Mouse (Mus musculus) right cerebral cortex, postnatal 4 days (tissue): ENCODE data around the gene Slc10a7.
A peak's percentile ranks its signal among the peaks of the same experiment; 100 is the strongest.

ENCODE experiments used
- DNase-seq: peaks from one replicate; pipeline ENCODE4 v3.0.0-alpha.2; 2022

Slc10a7 gene

DNA sequence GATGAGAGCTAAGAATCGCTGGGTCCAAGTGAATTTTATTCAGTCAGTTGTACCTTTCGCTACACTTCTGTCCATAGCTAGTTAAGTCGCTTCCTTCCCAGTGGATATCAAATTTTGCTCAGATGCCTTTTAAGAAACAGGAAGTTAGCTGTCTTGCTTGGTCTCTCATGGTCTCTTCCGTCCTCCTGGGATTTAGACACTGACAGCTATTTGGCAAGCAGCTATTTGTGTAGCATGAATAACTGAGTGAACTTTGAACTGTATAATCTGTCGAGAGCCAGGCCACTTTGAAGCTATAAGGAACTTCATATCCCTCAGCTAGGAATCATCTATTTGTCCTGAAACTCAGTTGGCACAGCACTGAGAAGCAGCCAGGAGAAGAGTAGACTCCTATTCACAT, 117.5 kb downstream of the Slc10a7 start:
- DNase-seq, result no peak

DNA sequence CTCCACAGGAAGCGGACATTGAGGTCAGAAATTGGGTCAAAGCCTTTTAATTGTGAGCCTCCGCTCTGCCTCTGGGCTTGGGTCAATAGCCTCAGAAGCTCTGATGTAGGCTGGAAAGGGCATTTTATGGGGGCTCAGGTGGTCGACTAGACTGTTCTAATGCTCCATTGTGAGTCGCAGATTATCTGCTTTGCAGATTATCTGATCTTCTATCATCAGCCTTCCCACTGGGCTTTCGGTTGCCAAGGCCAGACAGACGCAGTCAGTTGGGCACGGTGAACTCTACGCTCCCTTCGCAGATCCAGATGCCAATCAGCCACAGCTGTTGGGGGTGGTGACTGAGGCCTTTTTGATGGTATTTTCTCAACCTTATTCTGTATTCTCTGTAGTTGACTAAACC, 118.6 kb downstream of the Slc10a7 start:
- no peak for DNase-seq

DNA sequence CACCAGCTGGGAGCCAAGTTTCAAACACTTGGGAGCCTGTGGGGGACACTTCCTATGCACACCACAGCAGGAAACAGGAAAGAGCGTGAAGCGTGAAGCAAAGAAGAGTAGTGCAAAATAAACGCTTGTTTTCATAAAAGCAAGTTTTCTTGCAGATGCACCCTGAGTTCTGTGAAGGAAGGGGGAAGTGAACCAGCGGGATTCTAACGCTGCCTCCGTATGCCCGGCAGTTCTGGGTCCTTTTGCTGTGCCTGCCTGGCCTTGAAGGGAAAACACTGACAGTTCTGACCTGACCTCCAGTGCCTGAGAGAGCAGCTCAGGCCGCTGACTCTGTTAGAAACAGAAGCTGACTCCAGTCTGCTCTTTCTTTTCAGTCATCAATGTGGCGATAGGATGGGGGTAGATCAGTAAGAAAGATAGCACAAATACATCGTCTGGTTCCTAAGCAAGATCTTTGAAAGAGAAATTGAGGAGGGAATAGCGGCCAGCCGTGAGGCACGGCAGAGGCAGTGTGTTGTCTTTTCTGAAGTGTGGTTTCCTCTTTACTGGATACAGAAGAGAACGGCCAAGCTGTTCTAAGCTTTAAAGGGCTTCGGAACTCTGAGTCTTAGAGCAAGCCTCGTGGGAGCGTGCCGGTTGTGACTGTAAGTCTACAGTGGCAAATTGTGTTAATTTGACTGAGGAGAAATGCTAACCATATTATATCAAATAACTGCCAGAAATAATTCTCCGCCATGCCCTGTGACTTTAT, 121.4 kb downstream of the Slc10a7 start:
- no peak for DNase-seq

DNA sequence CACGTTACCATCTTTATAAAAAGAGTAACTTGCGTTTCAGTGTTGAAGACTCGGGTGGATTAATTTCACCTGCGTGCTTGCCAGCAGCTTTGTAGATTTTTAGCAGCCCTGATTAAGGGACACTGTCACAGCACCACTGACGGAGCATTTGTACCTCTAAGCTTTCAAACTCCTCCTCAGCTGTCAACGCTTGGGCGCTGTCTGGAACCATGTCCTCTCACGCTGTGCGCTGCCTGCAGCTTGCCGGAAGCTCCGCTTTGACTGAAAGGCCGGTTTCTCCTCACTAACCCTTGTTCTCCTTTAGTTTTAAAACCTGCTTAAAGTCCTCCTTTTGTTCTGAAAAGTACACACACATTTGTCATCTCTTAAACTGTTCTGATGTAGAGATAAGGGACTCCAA, 123.9 kb downstream of the Slc10a7 start:
- DNase-seq, result no peak

DNA sequence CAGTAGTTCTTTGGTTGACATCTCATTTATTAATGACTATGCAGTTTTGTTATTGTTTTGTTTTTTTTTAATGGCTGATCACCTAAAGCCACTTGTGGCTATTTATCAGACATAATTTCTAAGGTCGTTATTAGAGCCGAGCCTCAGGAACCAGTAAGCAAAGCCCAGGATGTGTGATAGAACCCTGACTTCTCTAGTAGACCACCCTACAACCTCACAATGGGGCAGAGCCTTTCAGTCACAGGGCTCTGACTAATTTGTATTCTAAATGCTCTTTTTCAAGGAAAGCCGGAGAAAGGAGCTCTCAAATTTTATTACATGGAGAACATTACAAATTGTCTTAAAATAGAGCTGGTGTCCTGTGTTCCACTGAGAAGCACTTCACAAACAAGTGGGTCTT, 124.9 kb downstream of the Slc10a7 start:
- DNase-seq, result no peak

DNA sequence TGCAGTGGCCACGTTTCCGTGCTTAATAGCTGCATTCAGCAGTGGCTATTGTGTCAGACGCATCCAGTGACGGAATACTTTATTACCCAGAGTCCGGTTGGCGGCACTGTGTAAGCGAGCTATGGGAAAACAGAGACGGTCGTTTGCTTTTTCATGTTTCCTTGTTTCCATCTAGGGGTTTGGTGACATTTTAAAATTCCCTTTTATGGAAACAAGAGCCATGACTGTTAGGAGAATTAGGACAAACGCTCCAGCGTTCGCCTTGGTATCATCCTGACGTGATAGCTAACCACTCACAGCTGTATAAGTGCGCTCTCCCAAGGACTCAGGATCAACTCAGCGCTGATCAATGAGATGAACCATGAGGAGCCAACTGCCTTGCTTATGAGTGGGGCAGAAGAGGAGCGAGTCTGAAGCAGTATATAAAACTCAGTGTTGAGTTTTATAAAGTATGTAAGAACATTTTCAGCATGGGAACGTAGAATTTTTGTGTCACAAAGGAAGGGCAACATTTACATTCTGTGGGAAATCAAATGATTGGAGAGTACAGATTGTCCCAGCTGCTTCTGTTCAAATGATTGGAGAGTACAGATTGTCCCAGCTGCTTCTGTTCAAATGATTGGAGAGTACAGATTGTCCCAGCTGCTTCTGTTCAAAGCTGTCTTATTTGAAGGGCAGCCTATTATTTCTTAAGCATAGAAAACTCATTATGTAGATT, 125.5 kb downstream of the Slc10a7 start:
- DNase-seq, result no peak

DNA sequence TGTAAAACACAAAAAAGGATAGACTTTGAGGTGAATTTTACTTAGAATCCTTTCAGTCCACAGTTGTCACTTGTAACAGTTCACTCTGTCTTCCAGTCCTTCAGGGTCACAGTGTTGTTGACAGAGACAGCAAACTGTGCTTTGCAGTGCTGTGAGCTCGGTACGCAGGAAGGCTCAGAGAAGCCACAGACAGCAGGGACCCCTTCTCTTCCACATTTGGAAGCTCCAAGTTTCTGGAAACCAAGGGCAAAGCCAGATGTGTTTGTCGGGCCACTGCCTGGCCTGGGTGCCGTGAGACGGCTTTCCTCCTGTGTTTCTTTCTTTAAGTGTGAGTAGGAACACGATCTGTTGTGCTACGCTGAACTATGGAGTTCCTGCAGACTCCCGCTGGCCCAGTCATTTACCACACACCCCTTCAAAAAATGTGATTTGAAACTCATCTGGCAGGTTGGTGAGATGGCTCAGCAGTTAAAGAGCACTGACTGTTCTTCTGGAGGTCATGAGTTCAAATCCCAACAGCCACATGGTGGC, 126.2 kb downstream of the Slc10a7 start:
- no peak for DNase-seq

DNA sequence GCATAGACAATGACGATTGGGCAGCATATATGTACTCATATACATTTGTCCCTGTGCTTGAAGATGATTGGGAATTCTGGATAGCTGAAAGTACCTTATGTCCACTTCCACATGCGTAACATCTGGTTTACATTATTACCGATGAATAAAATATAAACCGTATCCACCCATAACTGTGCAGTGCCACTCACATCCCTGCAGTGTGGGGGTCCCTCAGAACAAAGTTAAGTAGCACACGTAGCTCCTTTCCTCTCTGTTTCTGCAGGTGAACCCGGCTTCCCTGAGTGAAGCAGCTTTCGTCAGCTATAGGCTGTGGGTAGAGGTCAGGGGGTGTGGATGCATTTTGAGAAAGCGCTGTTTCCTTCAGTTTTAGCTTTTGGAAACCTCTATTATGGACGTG, 132.8 kb downstream of the Slc10a7 start:
- DNase-seq, result no peak

DNA sequence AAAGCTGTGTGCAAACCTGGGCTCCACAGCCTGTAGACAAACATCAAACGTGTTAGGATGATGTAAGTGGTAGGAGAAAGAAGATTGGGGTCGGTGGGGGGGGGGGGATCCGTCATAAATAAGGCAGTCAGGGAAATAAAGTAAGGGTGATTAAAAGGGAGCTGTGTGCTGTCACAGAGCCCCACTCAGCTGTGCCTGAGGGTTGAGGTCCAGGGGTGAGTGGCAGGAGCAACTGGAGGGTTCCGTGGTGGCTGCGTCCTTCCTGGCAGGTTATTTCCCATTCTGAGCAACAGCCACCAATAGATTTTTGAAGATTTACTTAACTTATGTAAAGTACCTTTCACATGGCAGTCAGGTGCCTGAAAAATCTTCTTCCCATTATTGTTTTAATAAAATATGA, 133.2 kb downstream of the Slc10a7 start:
- DNase-seq, result no peak

DNA sequence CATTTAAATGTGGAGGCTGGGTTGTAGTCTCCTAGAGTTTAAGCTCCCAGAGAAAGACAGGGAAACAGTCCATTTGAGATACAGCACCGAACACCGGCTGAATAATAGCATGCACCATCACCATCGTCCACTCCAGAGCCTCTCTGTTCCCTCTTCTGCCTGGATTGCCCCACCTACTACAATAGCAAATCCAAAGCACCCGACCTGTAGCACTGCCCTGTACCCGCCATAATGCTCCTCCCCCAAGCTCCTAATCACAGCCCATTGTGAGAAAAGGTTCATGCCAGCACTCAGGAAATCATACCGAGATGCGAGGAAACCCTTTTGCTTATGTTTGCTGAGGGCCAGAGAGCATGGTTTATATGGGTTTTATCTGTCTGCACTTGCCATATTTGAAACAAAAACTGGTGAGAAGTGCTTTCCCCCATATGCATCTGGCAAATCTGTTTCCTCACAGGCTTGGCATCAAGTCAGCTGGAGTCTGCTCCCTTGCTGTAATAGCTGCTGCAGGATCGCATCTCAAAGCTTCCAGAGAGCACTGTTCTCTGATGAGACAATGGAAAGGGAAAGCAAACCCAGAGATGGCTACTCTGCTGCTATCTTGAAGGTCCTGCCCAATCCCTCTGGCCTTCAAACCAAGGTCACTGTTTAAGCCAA, 138.0 kb downstream of the Slc10a7 start:
- DNase-seq, result no peak

DNA sequence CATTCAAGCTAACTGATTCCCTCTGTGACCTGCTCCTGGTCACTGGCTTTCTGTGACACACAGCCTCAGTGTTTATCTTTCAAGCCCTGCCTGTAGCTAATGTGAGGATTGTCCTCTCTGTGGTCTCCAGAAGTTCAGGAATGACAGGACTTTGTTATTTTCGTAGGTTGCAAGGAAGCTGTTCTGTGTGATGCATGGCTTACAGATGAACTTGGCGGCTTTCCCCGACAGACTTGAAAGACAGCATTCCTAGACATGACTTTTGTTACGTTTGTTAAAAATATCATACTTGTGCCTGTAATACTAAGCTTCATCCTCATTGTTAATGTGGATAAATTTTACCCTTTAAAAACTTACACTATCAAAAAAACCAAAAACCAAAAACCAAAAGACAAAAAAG, 138.7 kb downstream of the Slc10a7 start:
- DNase-seq, result no peak

DNA sequence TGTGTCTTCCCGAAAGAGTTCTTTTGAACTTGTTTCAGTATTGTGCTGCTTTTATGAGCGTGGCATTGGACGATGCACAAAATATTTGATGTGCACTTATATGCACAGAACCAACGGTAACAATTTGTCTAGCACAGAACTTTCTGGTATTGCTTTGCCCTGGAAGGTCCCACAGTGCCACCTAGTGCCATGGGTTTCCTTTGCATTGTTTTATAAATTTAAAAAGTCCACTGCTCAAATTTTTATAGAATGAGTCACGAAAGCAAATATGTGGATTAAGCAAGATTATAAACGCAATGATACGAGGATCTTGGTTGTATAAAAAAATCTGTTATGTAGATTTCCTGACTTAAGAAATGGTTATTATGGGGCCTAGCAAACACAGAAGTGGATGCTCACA, 139.8 kb downstream of the Slc10a7 start:
- DNase-seq, result peak; percentile 78

DNA sequence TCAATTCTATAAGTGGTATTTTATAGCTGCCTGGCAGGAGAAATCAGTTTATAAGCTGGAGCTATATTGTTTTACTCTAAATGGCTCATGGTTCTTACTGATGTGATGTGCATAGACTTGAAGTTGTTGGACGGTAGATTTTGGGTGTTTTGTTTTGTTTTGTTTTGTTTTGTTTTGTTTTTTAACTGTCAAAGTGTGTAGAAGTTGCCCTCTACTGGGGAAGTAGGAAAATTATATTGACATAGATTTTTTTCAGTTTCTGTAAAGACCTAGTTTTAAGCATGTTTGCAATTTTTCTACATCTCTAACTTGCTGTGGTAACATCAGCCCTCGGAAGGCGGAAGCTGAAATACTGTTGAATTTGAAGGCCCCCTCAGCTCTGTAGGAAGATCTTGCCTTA, 142.5 kb downstream of the Slc10a7 start:
- no peak for DNase-seq

DNA sequence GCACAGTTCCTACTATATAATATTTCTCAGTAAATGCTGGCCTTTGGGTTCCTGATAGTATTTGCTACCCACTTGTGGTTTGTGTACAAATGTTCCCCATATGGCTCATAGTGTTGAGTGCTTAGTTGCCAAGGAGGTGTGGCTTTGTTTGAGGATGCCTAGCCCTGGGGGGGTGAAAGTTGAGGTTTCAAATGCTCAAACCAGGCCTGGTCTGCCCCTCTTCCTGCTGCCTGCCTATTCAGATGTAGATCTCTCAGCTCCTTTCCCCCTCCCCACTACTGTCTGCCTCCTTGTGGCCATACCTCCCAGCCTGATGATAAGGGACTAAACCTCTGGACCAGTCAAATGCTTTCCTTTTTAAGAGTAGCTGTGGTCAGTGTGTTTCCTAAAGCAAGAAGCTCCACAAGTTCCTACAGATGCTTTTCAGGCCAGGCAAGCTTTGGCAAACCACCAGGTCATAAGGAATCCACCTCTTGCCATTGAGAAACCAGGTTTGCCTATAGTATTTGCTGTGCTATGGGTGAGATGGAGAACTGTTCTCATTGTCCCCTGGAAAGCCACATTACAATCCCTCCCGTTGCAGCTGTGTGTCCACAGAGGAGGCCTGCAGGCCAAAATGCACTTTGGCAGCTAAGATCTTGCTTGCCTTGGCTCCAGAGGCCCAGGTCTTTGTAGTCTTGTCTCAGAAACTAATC, 146.4 kb downstream of the Slc10a7 start:
- no peak for DNase-seq

DNA sequence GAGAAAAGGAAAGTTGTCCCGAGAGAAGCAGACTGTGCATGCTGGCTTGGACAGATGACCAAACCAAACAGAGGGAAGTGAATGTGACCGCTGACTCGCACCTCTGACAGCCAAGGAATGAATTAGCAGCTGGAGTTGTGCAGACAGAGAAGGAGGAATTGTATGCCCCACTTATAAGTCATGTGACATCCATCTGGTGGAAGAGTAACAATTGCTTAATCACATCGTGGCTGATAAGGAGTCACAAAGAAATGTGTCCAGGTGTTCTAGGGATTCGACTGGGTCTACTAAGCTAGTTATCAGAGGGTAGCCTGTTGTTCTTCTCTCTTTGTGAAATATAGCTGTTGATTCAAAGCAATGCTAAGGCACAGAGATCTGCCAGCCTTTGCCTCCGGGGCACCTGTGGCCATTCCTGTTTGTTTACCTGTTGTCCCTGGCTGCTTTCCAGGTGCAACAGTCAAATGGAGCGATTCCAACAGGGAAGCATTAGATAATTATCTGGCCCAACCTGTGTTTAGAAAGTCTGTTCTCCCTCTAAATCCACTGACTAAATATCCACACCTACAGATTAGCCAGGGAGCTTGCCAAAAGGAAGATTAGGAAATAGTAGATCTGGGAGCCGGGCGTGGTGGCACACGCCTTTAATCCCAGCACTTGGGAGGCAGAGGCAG, 147.7 kb downstream of the Slc10a7 start:
- no peak for DNase-seq

DNA sequence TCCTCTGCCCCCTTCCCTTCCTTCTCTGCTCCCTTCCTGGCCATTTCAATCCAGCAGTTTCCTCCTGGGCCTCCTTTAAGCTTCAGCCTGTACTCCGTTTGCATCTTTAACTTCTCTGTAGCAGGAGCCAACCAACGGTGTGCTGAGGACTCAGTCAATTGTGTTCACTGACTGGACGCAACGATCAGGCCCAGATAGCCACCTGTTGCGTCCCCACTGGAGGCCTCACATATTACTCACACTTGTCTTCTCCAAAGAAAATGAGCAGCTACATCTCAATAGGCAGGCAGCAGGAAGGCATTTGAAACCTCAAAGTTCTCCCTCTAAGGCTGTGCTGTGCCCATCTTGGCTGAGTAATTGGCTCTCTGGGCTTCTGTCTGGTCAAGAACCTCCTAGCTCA, 149.0 kb downstream of the Slc10a7 start:
- no peak for DNase-seq

DNA sequence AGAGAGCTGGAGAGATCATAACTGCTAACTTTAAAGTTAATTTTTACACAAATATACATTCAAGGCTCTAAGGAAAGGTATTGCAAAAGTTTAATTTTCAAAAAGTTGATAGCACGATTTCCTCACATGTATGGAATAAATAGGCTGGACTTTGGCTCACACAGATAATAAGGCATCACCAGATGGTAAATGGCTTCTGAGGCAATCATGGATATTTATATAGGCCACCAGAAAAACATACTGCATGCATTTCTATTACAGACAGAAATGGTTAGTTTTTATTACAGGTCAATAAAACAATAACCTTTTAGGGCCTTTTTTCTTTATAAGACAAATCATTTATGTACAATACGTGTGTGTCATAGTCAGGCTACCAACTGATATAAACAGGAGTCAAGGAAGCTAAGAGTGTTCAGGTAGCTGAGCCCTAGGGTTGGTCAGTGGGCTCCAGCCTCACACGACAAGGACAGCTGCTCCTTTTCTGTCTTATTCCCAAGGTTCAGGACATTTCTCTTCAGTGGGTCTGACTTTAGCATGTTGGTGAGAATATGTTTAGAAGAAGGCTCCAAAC, 150.6 kb downstream of the Slc10a7 start:
- no peak for DNase-seq

DNA sequence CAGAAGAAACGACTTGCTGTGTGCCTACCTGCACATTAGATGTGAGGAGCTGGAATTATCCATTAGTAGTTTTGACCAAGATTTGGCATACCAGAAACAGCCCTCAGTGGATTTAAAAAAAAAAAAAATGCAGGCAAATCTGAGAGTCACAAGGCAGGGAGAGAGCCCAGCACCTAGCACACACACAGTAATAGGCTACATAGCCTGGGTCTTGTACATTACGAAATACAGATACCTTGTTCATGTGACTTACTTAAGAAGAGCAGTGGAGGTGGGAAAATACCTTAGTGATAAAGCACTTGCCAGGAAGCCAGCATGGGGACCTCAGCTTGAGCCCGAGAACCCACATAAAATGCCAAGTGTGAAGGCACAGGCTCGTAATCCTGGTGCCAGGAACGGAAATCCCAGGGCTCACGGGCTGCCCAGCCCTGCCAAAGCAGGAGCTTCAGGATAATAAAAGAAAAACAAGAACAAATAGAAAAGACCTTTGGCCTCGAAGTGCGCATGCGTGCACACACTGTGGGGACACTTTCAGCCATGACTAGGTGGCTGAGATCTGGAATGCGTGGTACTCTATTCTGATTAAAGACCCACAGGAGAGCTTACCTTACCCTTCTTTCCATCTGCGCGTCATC, 155.3 kb downstream of the Slc10a7 start:
- DNase-seq, result no peak

DNA sequence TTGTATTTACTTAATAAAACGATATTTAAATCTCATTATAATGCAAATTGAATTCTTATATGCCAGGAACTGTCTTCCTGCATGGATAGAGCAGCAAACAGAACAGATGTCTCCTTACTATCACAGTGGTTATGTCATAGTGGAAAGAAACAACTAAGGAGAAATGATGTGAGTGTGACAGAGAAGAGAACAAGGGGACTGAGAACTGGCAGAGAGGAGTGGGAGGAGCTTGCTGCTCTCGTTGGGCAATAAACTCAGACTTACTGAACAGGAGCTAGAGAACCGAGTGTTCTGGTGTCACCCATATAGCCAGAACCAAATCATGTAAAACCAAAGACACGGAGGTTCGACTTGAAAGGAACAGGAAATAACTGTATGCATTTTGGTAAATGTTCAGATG, 158.3 kb downstream of the Slc10a7 start:
- no peak for DNase-seq

DNA sequence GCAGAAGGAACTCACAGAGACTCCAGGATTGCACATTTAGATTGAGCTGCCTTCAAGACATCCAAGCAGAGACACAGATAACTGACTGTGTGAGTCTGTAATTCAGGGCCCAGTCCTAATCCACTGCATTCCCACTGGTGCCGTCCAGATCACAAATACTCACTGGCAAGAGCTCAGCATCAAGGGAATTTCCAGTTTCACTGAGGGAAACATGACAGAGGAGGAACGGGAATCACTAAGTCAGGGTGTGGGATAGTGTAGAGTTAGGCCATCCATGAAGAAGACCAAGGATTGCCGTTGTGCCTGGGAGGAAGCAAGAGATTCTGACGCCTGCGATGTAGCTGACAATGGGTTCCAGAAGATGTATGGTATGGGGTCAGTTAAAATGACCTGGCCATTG, 159.1 kb downstream of the Slc10a7 start:
- no peak for DNase-seq

DNA sequence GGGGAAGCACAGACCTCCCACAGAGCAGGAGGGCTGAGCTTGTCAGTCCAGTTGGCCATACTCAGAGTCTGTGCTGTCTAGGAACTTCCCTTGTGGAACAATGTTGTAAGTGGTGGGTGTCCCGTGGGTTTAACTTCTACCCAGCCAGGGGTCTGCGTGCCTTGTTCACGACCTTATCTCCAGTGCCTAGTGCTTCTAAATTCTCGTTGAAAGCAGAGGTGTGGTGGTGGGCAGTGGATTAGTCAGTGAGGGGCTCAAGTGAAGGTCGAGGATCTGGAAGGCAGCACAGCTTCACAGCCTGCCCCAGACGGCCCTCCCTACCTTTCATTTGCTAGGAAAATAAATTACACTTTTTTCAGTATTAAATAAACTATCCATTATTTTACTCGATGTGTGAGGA, 161.1 kb downstream of the Slc10a7 start:
- no peak for DNase-seq
